Mouse (Mus musculus) heart, postnatal 0 days (tissue): ENCODE measurements around the gene 1700012B09Rik.

Source experiments
- CTCF ChIP-seq: IDR thresholded peaks from 2 replicates; pipeline ENCODE4 v1.5.1; 2016; ENCODE audit warnings: antibody characterized with exemption, control low read depth, low read depth
- EP300 ChIP-seq: IDR thresholded peaks from 2 replicates; pipeline ENCODE4 v1.6.1; 2016; ENCODE audit warnings: antibody characterized with exemption, low read depth

GRCm38 (mm10) chr9:14810111-14810510, 39.3 kb upstream of the 1700012B09Rik start:
- no peak for TF ChIP-seq CTCF
- no peak for TF ChIP-seq EP300
